Mouse (Mus musculus) lung, adult 2 months (tissue): ENCODE data around the gene Med13.

Experiments used
- CTCF ChIP-seq: fragments of 200-500 bp; IDR thresholded peaks from 2 replicates; pipeline ENCODE4 v1.5.1; 2011; ENCODE audit warnings: mild to moderate bottlenecking, low read length, control low read depth; ENCODE audit not compliant: insufficient read depth
- POLR2A ChIP-seq: fragments of 200-500 bp; IDR thresholded peaks from 2 replicates; pipeline ENCODE4 v1.6.1; 2011; ENCODE audit warnings: low read depth, mild to moderate bottlenecking, control low read depth, low read length, borderline replicate concordance; ENCODE audit errors: extremely low read depth

DNA sequence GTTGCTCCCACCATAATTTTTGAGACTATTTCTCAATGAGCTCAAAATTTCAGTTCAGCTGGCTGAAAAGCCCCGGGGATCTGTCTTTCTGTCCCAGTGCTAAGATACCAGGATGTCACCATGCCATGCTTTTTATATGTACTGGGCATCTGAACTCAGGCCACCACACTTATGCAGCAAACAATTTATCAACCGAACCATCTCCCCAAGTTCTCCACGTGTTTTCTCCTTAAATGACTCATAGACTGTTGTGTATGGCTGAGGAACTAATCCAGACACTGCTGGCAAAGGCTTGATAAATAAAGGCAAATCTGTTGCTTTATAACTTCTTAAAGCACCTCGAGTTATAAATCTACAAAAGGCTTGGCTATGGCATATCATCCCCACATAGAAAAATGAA is 32.1 kb upstream of the Med13 start:
- no peak for TF ChIP-seq CTCF
- no peak for TF ChIP-seq POLR2A
